Mouse (Mus musculus): ENCODE data around the gene Rac1.

DNA sequence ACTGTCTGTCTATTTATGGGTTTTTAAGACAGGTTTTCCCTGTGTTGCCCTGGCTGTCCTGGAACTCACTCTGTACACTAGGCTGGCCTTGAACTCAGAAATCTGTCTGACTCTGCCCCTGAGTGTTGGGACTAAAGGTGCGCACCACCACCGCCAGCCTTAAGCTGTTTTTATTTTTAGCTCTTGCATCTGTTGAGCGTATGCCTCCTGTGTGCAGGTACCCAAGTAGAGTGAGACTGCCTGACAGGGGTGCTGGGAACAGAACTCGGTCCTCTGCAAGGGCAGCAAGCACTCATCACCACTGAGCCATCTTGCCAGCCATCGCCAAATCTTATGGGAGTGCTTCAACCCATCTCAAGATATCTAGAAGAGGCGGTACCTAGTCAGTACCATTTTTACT is 51.8 kb downstream of the Rac1 start:
- TF ChIP-seq POLR2A (IDR thresholded peaks at IDR 0.05; ENCODE audit: borderline replicate concordance, extremely low read depth, low read depth, low read length) (no peak), CTCF (IDR thresholded peaks at IDR 0.05; ENCODE audit: insufficient read depth, low read length) (no peak)
